Mouse (Mus musculus) myocyte (in vitro differentiated cells): ENCODE measurements around the gene Mob3c.

Experiments used
- CEBPB ChIP-seq: IDR thresholded peaks from 2 replicates; pipeline ENCODE4 v1.6.1; 2011; ENCODE audit warnings: mild to moderate bottlenecking, moderate library complexity; ENCODE audit not compliant: poor library complexity, insufficient read depth, severe bottlenecking
- E2F4 ChIP-seq: IDR thresholded peaks from one replicate; pipeline ENCODE4 v1.6.1; 2011; ENCODE audit warnings: mild to moderate bottlenecking, control low read depth, moderate library complexity; ENCODE audit not compliant: insufficient read depth
- MAX ChIP-seq: IDR thresholded peaks from one replicate; pipeline ENCODE4 v1.6.1; 2011; ENCODE audit warnings: low read depth, mild to moderate bottlenecking, control low read depth
- MYOD1 ChIP-seq, 3 experiments: IDR thresholded peaks; one replicate each; pipeline ENCODE4 v1.6.1; 2011; ENCODE audit warnings: control low read depth in 2 of 3, low read depth in 2 of 3, mild to moderate bottlenecking in 2 of 3, moderate library complexity in 1 of 3; ENCODE audit not compliant: insufficient read length in 2 of 3, control insufficient read depth in 1 of 3
- MYOG ChIP-seq, 3 experiments: IDR thresholded peaks; one replicate each; pipeline ENCODE4 v1.6.1; 2011; ENCODE audit warnings: control low read depth in 2 of 3, low read depth in 2 of 3, mild to moderate bottlenecking in 2 of 3; ENCODE audit not compliant: insufficient read length in 2 of 3, control insufficient read depth in 1 of 3, insufficient read depth in 1 of 3
- POLR2A ChIP-seq: IDR thresholded peaks from one replicate; pipeline ENCODE4 v1.6.1; 2011; ENCODE audit warnings: low read depth, mild to moderate bottlenecking, control low read depth, moderate library complexity; ENCODE audit not compliant: insufficient read length
- POLR2AphosphoS2 ChIP-seq: IDR thresholded peaks from one replicate; pipeline ENCODE4 v1.6.1; 2011; ENCODE audit warnings: low read depth, control low read depth; ENCODE audit not compliant: insufficient read length
- REST ChIP-seq: IDR thresholded peaks from one replicate; pipeline ENCODE4 v1.6.1; 2011; ENCODE audit warnings: mild to moderate bottlenecking, control low read depth, moderate library complexity; ENCODE audit not compliant: insufficient read depth, insufficient read length
- SRF ChIP-seq: IDR thresholded peaks from one replicate; pipeline ENCODE4 v1.6.1; 2011; ENCODE audit warnings: low read depth; ENCODE audit not compliant: control insufficient read depth, insufficient read length
- TCF12 ChIP-seq: IDR thresholded peaks from one replicate; pipeline ENCODE4 v1.6.1; 2011; ENCODE audit warnings: mild to moderate bottlenecking, control low read depth; ENCODE audit not compliant: poor library complexity, insufficient read depth, severe bottlenecking
- TCF3 ChIP-seq: IDR thresholded peaks from one replicate; pipeline ENCODE4 v1.6.1; 2011; ENCODE audit warnings: low read depth, control low read depth; ENCODE audit not compliant: insufficient read length
- USF1 ChIP-seq: IDR thresholded peaks from one replicate; pipeline ENCODE4 v1.6.1; 2011; ENCODE audit warnings: low read depth, mild to moderate bottlenecking, control low read depth, moderate library complexity

DNA sequence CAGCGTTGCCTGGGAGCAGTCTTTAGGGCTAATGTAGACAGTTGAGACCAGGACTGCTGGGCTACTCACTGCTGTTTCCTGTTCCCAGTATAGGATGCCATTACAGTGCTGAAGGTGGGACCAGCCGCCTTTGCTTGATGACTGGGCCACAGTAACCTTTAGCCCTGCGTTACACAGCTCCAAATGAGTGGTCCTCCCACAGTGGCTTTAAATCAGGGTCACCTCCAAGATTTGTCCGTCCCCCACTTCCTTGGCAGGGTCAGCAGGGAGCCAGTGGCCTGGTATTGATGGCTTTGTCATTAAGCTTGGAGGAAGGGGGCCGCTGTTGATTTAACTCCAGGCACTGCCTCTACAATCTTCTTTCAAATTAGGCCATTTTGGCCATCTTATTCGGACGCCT lies 35.5 kb downstream of the Mob3c start:
- TF ChIP-seq POLR2A (no peak), USF1 (no peak), MYOD1 (IDR thresholded peaks at IDR 0.05; ENCODE audit: control insufficient read depth in 1 of 3, insufficient read length in 2 of 3, low read depth in 2 of 3) (no peak), TCF3 (no peak), POLR2AphosphoS2 (no peak), CEBPB (no peak), E2F4 (no peak), TCF12 (no peak), MAX (no peak), SRF (no peak), MYOG (IDR thresholded peaks at IDR 0.05; ENCODE audit: control insufficient read depth in 1 of 3, insufficient read depth in 1 of 3, insufficient read length in 2 of 3, low read depth in 2 of 3) (no peak), REST (no peak)
